Mouse (Mus musculus) limb, embryonic 13.5 days (tissue): ENCODE measurements around the gene Hist1h2bh. TPM values are rescaled to one million over a fixed set of nuclear protein-coding genes. Genes with fewer than 3 reads are reported as not detected.
"Not testable (repeated sequence)": the region's sequence is repeated elsewhere in the genome, so short reads cannot be mapped to it uniquely, and the experiment has no call there.

Source experiments
- ATAC-seq: fragments of 200-750 bp; cut with Nextera tagmentation; 2 replicates; pipeline ENCODE4 v1.8.0; 2017; ENCODE audit warnings: low read depth, moderate number of reproducible peaks, moderate TSS enrichment; ENCODE audit not compliant: low FRiP score
- H3K27ac ChIP-seq: fragments of 300-500 bp; sonication (generic); 2 replicates; pipeline ENCODE4 v1.5.1; 2015; ENCODE audit warnings: inconsistent platforms, mild to moderate bottlenecking, moderate library complexity
- H3K27me3 ChIP-seq: fragments of 300-500 bp; sonication (generic); 2 replicates; pipeline ENCODE4 v1.6.1; 2015; ENCODE audit warnings: mild to moderate bottlenecking, inconsistent platforms
- H3K36me3 ChIP-seq: fragments of 300-500 bp; sonication (generic); 2 replicates; pipeline ENCODE4 v1.6.1; 2015; ENCODE audit warnings: inconsistent platforms, mild to moderate bottlenecking, moderate library complexity
- H3K4me1 ChIP-seq: fragments of 300-500 bp; sonication (generic); 2 replicates; pipeline ENCODE4 v1.6.1; 2015; ENCODE audit warnings: inconsistent platforms
- H3K4me2 ChIP-seq: fragments of 300-500 bp; sonication (generic); replicated peaks from 2 replicates; pipeline ENCODE4 v1.6.1; 2015; ENCODE audit warnings: inconsistent platforms, mild to moderate bottlenecking, moderate library complexity
- H3K4me3 ChIP-seq: fragments of 300-500 bp; sonication (generic); 2 replicates; pipeline ENCODE4 v1.5.1; 2015; ENCODE audit warnings: moderate library complexity, mild to moderate bottlenecking, inconsistent platforms
- H3K9ac ChIP-seq: fragments of 300-500 bp; sonication (generic); 2 replicates; pipeline ENCODE4 v1.6.1; 2015; ENCODE audit warnings: mild to moderate bottlenecking, inconsistent platforms
- H3K9me3 ChIP-seq: fragments of 300-500 bp; sonication (generic); 2 replicates; pipeline ENCODE4 v1.6.1; 2016; ENCODE audit warnings: inconsistent platforms
- WGBS: fragments of 180-500 bp; shearing (Covaris S2); methylation state at CpG from one replicate; pipeline ENCODE4 v1.1.7; 2015; 5-methylcytosine and 5-hydroxymethylcytosine counted together
- polyA plus RNA-seq: library from polyadenylated mRNA; unstranded; fragments of >200 nt; fragmentation: Nextera tagmentation; extraction: Ambion mirVana; gene quantifications from 2 replicates; pipeline ENCODE4 v1.2.1, GENCODE M21; 2015

Gene Hist1h2bh
- polyA plus RNA-seq, 1 experiment from 2014 or later = 1.0 TPM

- Histone ChIP-seq H3K9me3 (no peaks in the 10 kb centered on the region), H3K27me3 (no peaks in the 10 kb centered on the region), H3K27ac (peak within 1 kb of the TSS; percentile 92), H3K9ac (peak within 1 kb of the TSS; percentile 79), H3K4me3 (peak within 1 kb of the TSS; percentile 58), H3K4me2 (peak within 1 kb of the TSS; percentile 87), H3K36me3 (no peaks in the 10 kb centered on the region), H3K4me1 (peaks cover 42% of the 10 kb centered on the region)
- under 1% methylated on average over 43 of the region's 43 CpGs for WGBS
- peak; percentile 90 for ATAC-seq
Measured at GRCm38 (mm10) chr13:23581408-23582218, 38.4 kb upstream of the Hist1h2bh start, which contains the start of gene Hist1h4d. Gene Hist1h4d, plus strand, starts transcription at chr13:23581598.

GRCm38 (mm10) chr13:23577835-23578234 is 34.6 kb upstream of the Hist1h2bh start:
- Histone ChIP-seq H3K9ac (no peak overlapping the region), H3K4me1 (peaks cover 35% of the 10 kb centered on the region), H3K36me3 (no peaks in the 10 kb centered on the region), H3K27me3 (no peaks in the 10 kb centered on the region), H3K27ac (no peak overlapping the region), H3K4me3 (no peak overlapping the region), H3K9me3 (no peaks in the 10 kb centered on the region), H3K4me2 (no peak overlapping the region)
- no peak for ATAC-seq
- WGBS = 88% methylated on average over 1 of the region's 1 CpGs

GRCm38 (mm10) chr13:23576906-23577639 is 33.9 kb upstream of the Hist1h2bh start:
- peaks cover 35% of the 10 kb centered on the region for H3K4me1 ChIP-seq
- peak overlapping the region; percentile 70 for H3K4me2 ChIP-seq
- H3K9me3 ChIP-seq = no peaks in the 10 kb centered on the region
- no peaks in the 10 kb centered on the region for H3K36me3 ChIP-seq
- WGBS = 51% methylated on average over 6 of the region's 6 CpGs
- H3K27ac ChIP-seq = peak overlapping the region; percentile 87
- H3K27me3 ChIP-seq = no peaks in the 10 kb centered on the region
- peak overlapping the region; percentile 79 for H3K9ac ChIP-seq
- H3K4me3 ChIP-seq = peak overlapping the region; percentile 52
- ATAC-seq = no peak

- WGBS = 4% methylated on average over 7 of the region's 7 CpGs
- Histone ChIP-seq H3K9me3 (no peaks in the 10 kb centered on the region), H3K9ac (peak overlapping the region; percentile 79), H3K27ac (peak overlapping the region; percentile 87), H3K4me3 (peak overlapping the region; percentile 52), H3K4me2 (peak overlapping the region; percentile 70), H3K36me3 (no peaks in the 10 kb centered on the region), H3K27me3 (no peaks in the 10 kb centered on the region), H3K4me1 (peaks cover 34% of the 10 kb centered on the region)
- ATAC-seq = no peak
Measured at GRCm38 (mm10) chr13:23576351-23576881, 33.2 kb upstream of the Hist1h2bh start.

GRCm38 (mm10) chr13:23575864-23576313 is 32.7 kb upstream of the Hist1h2bh start:
- under 1% methylated on average over 13 of the region's 40 CpGs for WGBS
- Histone ChIP-seq H3K27ac (peak overlapping the region; percentile 87), H3K9ac (peak overlapping the region; percentile 79), H3K4me2 (peak overlapping the region; percentile 70), H3K4me1 (peaks cover 32% of the 10 kb centered on the region), H3K4me3 (peak overlapping the region; percentile 52)
- ATAC-seq, H3K36me3 ChIP-seq, H3K9me3 ChIP-seq, H3K27me3 ChIP-seq: not testable (repeated sequence)

- 0% methylated on average over 18 of the region's 18 CpGs for WGBS
- H3K4me1 ChIP-seq = peaks cover 31% of the 10 kb centered on the region
- no peaks in the 10 kb centered on the region for H3K27me3 ChIP-seq
- peak within 1 kb of the TSS; percentile 52 for H3K4me3 ChIP-seq
- peak within 1 kb of the TSS; percentile 70 for H3K4me2 ChIP-seq
- H3K36me3 ChIP-seq = no peaks in the 10 kb centered on the region
- peak; percentile 60 for ATAC-seq
- no peaks in the 10 kb centered on the region for H3K9me3 ChIP-seq
- H3K27ac ChIP-seq = peak within 1 kb of the TSS; percentile 88
- peak within 1 kb of the TSS; percentile 79 for H3K9ac ChIP-seq
Measured at GRCm38 (mm10) chr13:23575271-23575851, 32.2 kb upstream of the Hist1h2bh start, which contains the start of gene Hist1h3d. Gene Hist1h3d, plus strand, starts transcription at chr13:23575763.

GRCm38 (mm10) chr13:23574546-23575170 is 31.5 kb upstream of the Hist1h2bh start:
- Histone ChIP-seq H3K9ac (peak overlapping the region; percentile 66), H3K4me2 (peak overlapping the region; percentile 61), H3K27ac (peak overlapping the region; percentile 88), H3K4me1 (peaks cover 35% of the 10 kb centered on the region), H3K4me3 (peak overlapping the region; percentile 53)
- 0% methylated on average over 12 of the region's 39 CpGs for WGBS
- H3K36me3 ChIP-seq, ATAC-seq, H3K9me3 ChIP-seq, H3K27me3 ChIP-seq: not testable (repeated sequence)

GRCm38 (mm10) chr13:23573898-23574524 is 30.8 kb upstream of the Hist1h2bh start, which contains the start of the genes Hist1h2bf and Hist1h2ad:
Gene Hist1h2bf, minus strand, starts transcription at chr13:23574196.
Gene Hist1h2ad, plus strand, starts transcription at chr13:23574381.
- Histone ChIP-seq H3K4me3 (peak within 1 kb of the TSS; percentile 53), H3K27ac (peak within 1 kb of the TSS; percentile 96), H3K9ac (peak within 1 kb of the TSS; percentile 80), H3K4me1 (peaks cover 35% of the 10 kb centered on the region), H3K4me2 (peak within 1 kb of the TSS; percentile 75)
- not testable (repeated sequence) for H3K27me3 ChIP-seq, H3K36me3 ChIP-seq, H3K9me3 ChIP-seq
- ATAC-seq = peak; percentile 91
- WGBS = 1% methylated on average over 42 of the region's 42 CpGs

- not testable (repeated sequence) for H3K9me3 ChIP-seq, H3K36me3 ChIP-seq, ATAC-seq, H3K27me3 ChIP-seq
- peak overlapping the region; percentile 75 for H3K4me2 ChIP-seq
- peak overlapping the region; percentile 53 for H3K4me3 ChIP-seq
- WGBS = 10% methylated on average over 20 of the region's 20 CpGs
- peaks cover 35% of the 10 kb centered on the region for H3K4me1 ChIP-seq
- H3K27ac ChIP-seq = peak overlapping the region; percentile 96
- H3K9ac ChIP-seq = peak overlapping the region; percentile 80
Measured at GRCm38 (mm10) chr13:23573034-23573897, 30.1 kb upstream of the Hist1h2bh start.

GRCm38 (mm10) chr13:23572218-23573033 is 29.2 kb upstream of the Hist1h2bh start:
- Histone ChIP-seq H3K4me2 (peak overlapping the region; percentile 75), H3K4me3 (peak overlapping the region; percentile 53), H3K27me3 (no peaks in the 10 kb centered on the region), H3K27ac (peak overlapping the region; percentile 96), H3K9me3 (no peaks in the 10 kb centered on the region), H3K9ac (peak overlapping the region; percentile 80), H3K36me3 (no peaks in the 10 kb centered on the region), H3K4me1 (peaks cover 35% of the 10 kb centered on the region)
- no peak for ATAC-seq
- WGBS = 36% methylated on average over 2 of the region's 2 CpGs
